Mouse (Mus musculus): ENCODE measurements around the gene Kirrel3.

Kirrel3 gene

GRCm38 (mm10) chr9:34603750-34604149 is 118.1 kb downstream of the Kirrel3 start:
- CTCF ChIA-PET = no interaction called here

DNA sequence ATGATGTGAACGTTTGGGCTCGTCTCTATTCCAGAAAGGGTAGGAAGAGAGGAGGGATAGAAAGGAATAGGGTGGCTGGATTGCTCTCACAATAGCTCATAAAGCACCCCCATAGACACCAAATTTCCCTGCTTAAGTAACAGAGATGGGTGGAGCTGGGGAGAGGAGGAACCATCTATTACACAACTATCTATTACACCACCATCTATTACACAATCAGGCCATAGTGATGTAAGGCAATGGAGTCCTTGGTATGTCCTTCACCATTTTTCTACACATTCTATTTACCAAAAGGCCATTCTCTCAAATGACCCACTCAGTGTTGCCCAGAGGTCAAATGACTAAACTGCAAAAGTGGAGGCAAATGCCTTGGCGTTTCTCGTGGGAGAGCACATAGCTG is 119.2 kb downstream of the Kirrel3 start:
- CTCF ChIA-PET = no interaction called here

GRCm38 (mm10) chr9:34605486-34605885 is 119.8 kb downstream of the Kirrel3 start:
- CTCF ChIA-PET = no interaction called here

DNA sequence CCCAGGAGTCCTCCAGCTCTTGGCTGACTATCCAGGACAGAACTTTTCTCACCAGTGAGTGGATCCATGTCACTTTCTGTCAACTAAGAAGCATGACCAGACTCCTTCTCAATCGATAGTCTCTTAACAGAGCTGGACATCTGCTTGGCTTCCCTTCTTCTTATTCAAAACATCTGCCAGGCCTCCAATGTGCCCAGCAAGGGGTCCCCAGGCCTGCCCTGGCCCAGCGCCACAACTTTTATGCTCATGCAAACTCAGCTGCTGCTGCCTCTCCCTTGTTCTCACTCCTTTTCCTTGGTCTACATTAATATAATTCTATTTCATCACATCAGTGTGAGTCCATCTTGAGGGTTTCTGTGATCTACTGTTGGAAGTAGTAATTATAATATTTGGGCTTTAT is 122.3 kb downstream of the Kirrel3 start:
- CTCF ChIA-PET = no interaction called here

GRCm38 (mm10) chr9:34612886-34613769 is 127.4 kb downstream of the Kirrel3 start:
- CTCF ChIA-PET = no interaction called here

- CTCF ChIA-PET = no interaction called here
Observed at GRCm38 (mm10) chr9:34618099-34618498, 132.4 kb downstream of the Kirrel3 start.

DNA sequence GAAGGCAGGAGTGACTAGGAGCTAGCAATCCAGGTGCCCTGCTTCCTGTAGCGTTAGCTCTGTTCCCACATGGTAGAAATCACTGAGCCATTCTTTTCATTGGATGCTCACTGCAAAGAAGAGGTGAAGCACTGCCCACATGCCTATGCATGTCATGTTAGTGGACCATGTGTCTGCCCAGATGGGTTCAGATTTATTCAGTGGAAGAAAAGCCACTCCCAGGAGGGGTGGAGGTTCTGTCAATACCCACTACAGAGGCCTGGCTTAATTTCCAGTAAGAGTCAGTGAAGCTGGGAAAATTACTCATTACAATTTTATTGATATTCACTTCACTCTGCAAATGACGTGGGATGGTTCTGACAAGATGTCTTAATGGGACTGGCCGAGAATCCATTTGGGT is 134.2 kb downstream of the Kirrel3 start:
- CTCF ChIA-PET = no interaction called here

DNA sequence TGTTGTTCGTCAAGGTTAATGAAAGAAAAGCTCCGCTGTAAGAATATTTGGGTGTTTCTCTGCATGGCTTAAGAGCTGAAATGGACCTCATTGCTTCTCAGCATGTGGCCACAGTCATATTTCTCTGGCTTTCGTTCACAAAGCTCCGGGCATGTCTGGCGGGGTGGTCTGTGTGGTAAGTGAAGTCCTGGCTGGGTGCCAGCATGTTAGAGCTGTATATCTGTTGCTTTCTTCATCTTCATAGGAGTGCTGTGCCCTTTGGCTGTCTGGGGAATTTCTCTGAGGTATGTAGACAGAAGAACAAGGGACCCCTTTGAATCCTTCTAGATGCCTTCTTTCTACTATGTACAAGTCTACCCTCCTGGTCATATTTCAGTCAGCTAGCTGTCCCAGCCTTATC is 137.8 kb downstream of the Kirrel3 start:
- CTCF ChIA-PET = no interaction called here

DNA sequence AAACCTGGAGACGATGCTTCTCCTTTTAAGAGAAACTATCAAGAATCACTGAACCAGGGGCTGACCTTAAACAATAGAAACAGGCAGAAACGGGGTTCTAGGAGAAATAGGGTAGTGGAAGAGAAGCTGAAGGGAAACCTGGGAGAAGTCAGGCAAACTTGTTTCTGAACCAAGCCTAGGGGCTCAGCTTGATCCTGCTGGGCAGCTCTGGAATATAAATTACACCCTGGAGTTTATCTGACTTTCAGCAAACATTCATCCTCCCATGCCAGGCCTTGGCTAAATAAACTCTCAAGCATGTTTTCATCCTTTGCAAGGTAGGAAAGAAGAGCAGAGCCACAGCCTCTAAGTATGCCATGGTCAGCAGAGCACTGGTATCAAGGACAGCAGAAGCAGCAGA is 138.3 kb downstream of the Kirrel3 start:
- CTCF ChIA-PET = no interaction called here

DNA sequence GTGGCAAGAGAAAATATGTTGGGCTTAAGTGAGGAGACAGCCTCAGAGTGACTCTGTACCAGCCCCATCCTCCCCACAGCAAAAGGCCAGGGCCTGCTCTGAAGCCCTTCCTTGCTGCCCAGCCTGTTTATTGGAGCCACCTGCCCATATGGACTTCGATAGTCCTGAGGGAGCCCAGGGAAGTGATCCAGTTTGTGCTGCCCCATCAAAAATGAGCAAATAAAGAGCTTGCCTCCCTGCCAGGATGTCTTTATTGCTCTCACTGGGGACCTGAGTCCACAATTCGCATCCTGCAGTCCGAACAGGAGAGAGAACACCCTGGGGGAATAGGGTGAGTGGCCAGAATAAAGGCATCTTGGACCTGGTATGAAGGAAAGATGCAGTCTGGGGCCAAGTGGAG is 143.1 kb downstream of the Kirrel3 start:
- CTCF ChIA-PET = no interaction called here

GRCm38 (mm10) chr9:34635696-34636095 is 150.0 kb downstream of the Kirrel3 start:
- CTCF ChIA-PET = no interaction called here

DNA sequence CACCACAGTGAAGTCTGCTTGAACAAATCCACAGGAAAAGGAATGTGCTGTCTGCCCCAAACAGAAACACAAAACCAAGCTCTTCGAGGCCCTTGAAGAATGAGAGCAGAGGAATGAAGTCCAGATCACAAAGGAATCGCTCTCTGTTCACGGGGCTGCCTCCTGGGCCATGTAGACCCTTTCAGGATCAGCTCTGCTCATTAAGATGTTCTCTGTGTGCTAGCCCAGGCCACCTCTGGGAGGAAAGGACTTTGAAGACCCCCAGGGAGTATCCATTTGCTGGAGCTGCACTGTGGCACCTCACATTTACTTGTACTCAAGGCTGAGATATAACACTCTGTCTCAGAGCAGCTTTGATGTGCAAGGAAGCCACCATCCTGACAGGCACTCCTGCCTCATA is 158.2 kb downstream of the Kirrel3 start:
- CTCF ChIA-PET = no interaction called here

GRCm38 (mm10) chr9:34644392-34644791 is 158.7 kb downstream of the Kirrel3 start:
- CTCF ChIA-PET = no interaction called here

- CTCF ChIA-PET = no interaction called here
Observed at GRCm38 (mm10) chr9:34646831-34647230, 161.1 kb downstream of the Kirrel3 start.

DNA sequence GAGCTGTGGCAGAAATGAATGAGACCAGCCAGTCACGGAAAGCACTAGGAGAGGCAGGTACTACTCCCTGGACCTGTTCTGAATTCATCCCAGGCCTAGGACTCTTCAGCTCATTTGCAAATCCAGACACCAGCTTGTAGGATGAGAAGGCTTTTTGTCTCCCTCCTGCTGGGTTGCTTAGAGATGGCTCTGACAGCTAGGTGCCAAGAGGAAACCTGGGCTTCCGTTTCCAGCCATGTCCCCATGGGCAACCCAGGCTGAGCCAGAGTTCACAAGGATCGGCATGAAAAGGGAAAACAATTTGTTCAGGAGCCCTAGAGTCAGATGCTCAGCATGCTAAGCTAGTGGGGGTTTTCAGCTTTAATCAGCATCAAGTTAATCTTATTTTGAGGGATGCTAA is 166.6 kb downstream of the Kirrel3 start:
- CTCF ChIA-PET = no interaction called here

DNA sequence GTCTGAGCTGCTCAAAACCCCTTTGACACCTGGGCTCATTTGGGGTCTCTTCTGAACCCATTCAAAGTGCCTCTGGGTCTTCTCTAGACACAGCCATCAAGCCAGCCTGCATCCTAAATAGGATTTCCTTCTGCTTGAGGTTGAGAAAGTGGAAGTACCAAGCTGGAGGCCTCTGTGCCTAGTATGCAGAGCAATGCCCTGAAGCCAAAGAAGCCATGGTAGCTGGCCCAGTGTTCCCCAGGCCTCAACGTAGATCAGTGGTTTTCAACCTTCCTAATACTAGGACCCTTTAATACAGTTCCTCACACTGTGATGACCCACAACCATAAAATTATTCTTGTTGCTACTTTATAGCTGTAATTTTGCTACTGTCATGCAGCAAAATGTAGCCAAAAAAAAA is 167.4 kb downstream of the Kirrel3 start:
- CTCF ChIA-PET = no interaction called here

GRCm38 (mm10) chr9:34660566-34660965 is 174.9 kb downstream of the Kirrel3 start:
- CTCF ChIA-PET = no interaction called here

DNA sequence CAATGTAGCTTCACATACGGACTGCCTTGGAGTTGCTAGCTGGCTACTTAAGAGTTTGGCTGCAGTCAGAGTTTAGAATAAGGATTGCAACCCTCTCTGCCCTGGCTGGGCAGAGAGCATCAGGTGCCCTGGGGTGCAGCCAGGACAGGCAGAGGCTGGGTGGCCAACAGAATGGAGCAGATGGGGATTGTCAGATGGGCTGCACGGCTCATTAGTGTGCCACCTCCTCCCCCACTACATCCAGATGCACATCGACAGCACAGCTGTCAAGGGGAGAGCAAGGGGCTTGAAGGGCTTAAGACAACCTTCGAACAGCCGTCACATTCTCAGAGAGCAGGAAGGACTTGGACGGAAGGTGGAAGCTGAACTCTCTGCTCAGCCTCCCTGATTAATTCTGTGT is 177.7 kb downstream of the Kirrel3 start:
- CTCF ChIA-PET = no interaction called here

DNA sequence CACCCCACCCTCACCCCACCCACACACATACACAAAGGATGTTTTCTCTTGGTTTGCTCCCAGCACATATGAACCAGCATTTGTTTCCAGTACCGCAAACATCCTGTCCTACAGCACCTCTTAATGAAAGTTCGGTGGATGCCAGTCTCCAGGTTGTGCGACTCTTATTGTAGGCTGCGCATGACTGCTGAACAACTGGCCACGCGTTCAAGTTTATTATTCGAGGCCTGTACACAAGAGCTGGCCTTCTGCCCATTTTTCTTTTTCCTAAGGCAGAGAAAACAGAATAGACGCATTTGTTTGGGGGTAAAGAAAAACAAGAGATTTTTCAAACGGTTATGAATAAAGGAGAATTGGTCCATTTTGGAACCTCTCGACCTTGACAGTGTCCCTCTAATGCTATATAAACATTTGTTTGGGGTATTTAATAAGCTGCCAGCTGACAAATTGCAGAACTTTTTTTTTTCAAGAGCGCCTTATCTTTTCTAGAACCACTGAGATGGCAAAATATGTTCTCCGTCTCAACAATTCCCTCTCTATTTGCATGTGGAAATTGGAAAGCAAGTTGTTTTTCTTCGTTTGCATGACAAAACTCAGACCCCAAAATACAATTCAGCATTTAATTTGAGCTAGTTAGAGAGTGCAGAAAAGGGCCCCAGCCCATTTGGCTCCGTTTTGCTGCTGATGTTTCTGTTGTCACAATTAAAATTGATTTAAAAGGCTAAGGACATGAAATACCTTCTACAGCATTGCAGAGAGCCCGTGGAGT is 179.9 kb downstream of the Kirrel3 start:
- CTCF ChIA-PET = no interaction called here

- CTCF ChIA-PET = no interaction called here
Observed at GRCm38 (mm10) chr9:34667182-34667581, 181.5 kb downstream of the Kirrel3 start.

DNA sequence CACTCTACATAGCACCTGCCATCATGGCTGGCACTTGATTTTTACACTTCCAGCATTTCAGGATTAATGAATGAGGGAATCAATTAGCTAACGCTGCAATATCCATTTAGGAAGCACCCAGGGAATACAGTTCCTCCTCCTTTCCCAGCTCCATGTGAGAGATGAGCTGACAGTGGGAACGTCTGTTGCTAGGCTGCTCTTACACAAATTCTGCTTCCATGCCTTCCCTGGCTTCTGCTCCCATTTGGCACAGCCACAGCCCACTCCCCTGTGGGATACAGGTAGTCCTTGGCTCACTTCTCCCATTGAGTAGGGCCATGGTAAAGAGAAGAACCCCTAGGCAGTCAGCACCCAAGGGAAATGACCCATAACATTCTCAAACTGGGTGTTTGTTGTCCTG is 185.2 kb downstream of the Kirrel3 start:
- CTCF ChIA-PET = no interaction called here

GRCm38 (mm10) chr9:34686798-34687197 is 201.1 kb downstream of the Kirrel3 start:
- CTCF ChIA-PET = no interaction called here

GRCm38 (mm10) chr9:34688358-34688757 is 202.7 kb downstream of the Kirrel3 start:
- CTCF ChIA-PET = no interaction called here
